Mouse (Mus musculus) hindbrain, embryonic 10.5 days (tissue): Measurements from ENCODE around the gene Gm3409. TPM values are rescaled to one million over a fixed set of nuclear protein-coding genes. Genes with fewer than 3 reads are reported as not detected.

Experiments
- DNase-seq: peaks from one replicate; pipeline ENCODE4 v3.0.0-alpha.2; 2017; ENCODE audit warnings: low spot score
- H3K27ac ChIP-seq: fragments of 300-500 bp; sonication (generic); 2 replicates; pipeline ENCODE4 v1.5.1; 2016; ENCODE audit warnings: mild to moderate bottlenecking, moderate library complexity
- H3K27me3 ChIP-seq: fragments of 300-500 bp; sonication (generic); 2 replicates; pipeline ENCODE4 v1.6.1; 2016; ENCODE audit warnings: mild to moderate bottlenecking; ENCODE audit not compliant: poor library complexity, insufficient read depth, severe bottlenecking
- H3K36me3 ChIP-seq: fragments of 300-500 bp; sonication (generic); 2 replicates; pipeline ENCODE4 v1.6.1; 2016; ENCODE audit warnings: mild to moderate bottlenecking, moderate library complexity
- H3K4me1 ChIP-seq: fragments of 300-500 bp; sonication (generic); replicated peaks from 2 replicates; pipeline ENCODE4 v1.6.1; 2016; ENCODE audit warnings: mild to moderate bottlenecking
- H3K4me3 ChIP-seq: fragments of 300-500 bp; sonication (generic); 2 replicates; pipeline ENCODE4 v1.5.1; 2016; ENCODE audit warnings: mild to moderate bottlenecking, moderate library complexity
- H3K9me3 ChIP-seq: fragments of 300-500 bp; sonication (generic); 2 replicates; pipeline ENCODE4 v1.6.1; 2016; ENCODE audit warnings: mild to moderate bottlenecking, moderate library complexity
- WGBS: fragments of 180-500 bp; shearing (Covaris S2); methylation state at CpG from one replicate; pipeline ENCODE4 v1.1.7; 2016; 5-methylcytosine and 5-hydroxymethylcytosine counted together
- polyA plus RNA-seq: library from polyadenylated mRNA; unstranded; fragments of >200 nt; fragmentation: Nextera tagmentation; extraction: Ambion mirVana; gene quantifications from 2 replicates; pipeline ENCODE4 v1.2.1, GENCODE M21; 2016

The Gm3409 gene
- polyA plus RNA-seq, 1 experiment from 2014 or later: not detected

GRCm38 (mm10) chr5:146584156-146584477 lies 46.7 kb downstream of the Gm3409 start:
- H3K36me3 ChIP-seq: no peaks in the 10 kb centered on the region
- peaks cover 18% of the 10 kb centered on the region for H3K4me1 ChIP-seq
- H3K9me3 ChIP-seq: no peaks in the 10 kb centered on the region
- 12% methylated on average over 10 of the region's 10 CpGs for WGBS
- peaks cover 79% of the 10 kb centered on the region for H3K27me3 ChIP-seq
- H3K4me3 ChIP-seq: peak overlapping the region; percentile 62
- no peak for DNase-seq
- no peak overlapping the region for H3K27ac ChIP-seq

GRCm38 (mm10) chr5:146584478-146585306 lies 47.2 kb downstream of the Gm3409 start, which contains the start of gene Gpr12:
Gene Gpr12, minus strand, starts transcription at chr5:146585239.
- DNase-seq: peak; percentile 34
- Histone ChIP-seq H3K9me3 (no peaks in the 10 kb centered on the region), H3K27me3 (peaks cover 85% of the 10 kb centered on the region), H3K4me1 (peaks cover 18% of the 10 kb centered on the region), H3K4me3 (peak within 1 kb of the TSS; percentile 62), H3K36me3 (no peaks in the 10 kb centered on the region), H3K27ac (peak within 1 kb of the TSS; percentile 42; the same call in 1 of the 2 replicates)
- 2% methylated on average over 64 of the region's 64 CpGs for WGBS

GRCm38 (mm10) chr5:146585307-146585651 lies 47.8 kb downstream of the Gm3409 start:
- Histone ChIP-seq H3K4me1 (peaks cover 18% of the 10 kb centered on the region), H3K27me3 (peaks cover 91% of the 10 kb centered on the region), H3K36me3 (no peaks in the 10 kb centered on the region), H3K27ac (no peak overlapping the region), H3K9me3 (no peaks in the 10 kb centered on the region), H3K4me3 (peak overlapping the region; percentile 62)
- DNase-seq: no peak
- 22% methylated on average over 10 of the region's 10 CpGs for WGBS

GRCm38 (mm10) chr5:146586357-146587070 lies 49.1 kb downstream of the Gm3409 start:
- H3K9me3 ChIP-seq: no peaks in the 10 kb centered on the region
- no peak overlapping the region for H3K27ac ChIP-seq
- H3K4me3 ChIP-seq: no peak overlapping the region
- WGBS: 72% methylated on average over 8 of the region's 8 CpGs
- DNase-seq: no peak
- peaks cover 98% of the 10 kb centered on the region for H3K27me3 ChIP-seq
- no peaks in the 10 kb centered on the region for H3K36me3 ChIP-seq
- peaks cover 18% of the 10 kb centered on the region for H3K4me1 ChIP-seq

Other genes starting within 250 kb of the Gm3409 start
- gene Wasf3, start 152.7 kb upstream of the Gm3409 start, polyA plus RNA-seq: 13.1 and 16.7 TPM in 2 replicates
- not detected in 2 replicates for gene Gm6408, start 55.7 kb upstream of the Gm3409 start, polyA plus RNA-seq
- not detected in 2 replicates for gene Gm6370, start 46.3 kb upstream of the Gm3409 start, polyA plus RNA-seq
- not detected in 2 replicates for gene 4930449I24Rik, start 35.2 kb upstream of the Gm3409 start, polyA plus RNA-seq
- gene Gm3402, start 23.5 kb upstream of the Gm3409 start, polyA plus RNA-seq: not detected in 2 replicates
- gene Gm3404, start 11.8 kb upstream of the Gm3409 start, polyA plus RNA-seq: not detected in 2 replicates
- gene Gm3415, start 18.5 kb downstream of the Gm3409 start, polyA plus RNA-seq: not detected in 2 replicates
- 0.11 TPM in 1 of 2 replicates, not detected in the other for gene Gpr12, start 47.6 kb downstream of the Gm3409 start, polyA plus RNA-seq